Mouse (Mus musculus): ENCODE data around the gene Tmem182.

The Tmem182 gene

GRCm38 (mm10) chr1:40805351-40805750 lies at the start of gene Tmem182:
TSS of gene Tmem182 (plus strand) at chr1:40805601.
- no peak for DNase-seq (ENCODE audit: low spot score in 2 of 2)

- DNase-seq (ENCODE audit: low spot score in 2 of 2): no peak
Measured at GRCm38 (mm10) chr1:40759751-40760445, 45.5 kb upstream of the Tmem182 start.

GRCm38 (mm10) chr1:40764042-40764441 lies 41.4 kb upstream of the Tmem182 start:
- DNase-seq (ENCODE audit: low spot score in 2 of 2): no peak

- no peak for DNase-seq (ENCODE audit: low spot score in 2 of 2)
Measured at GRCm38 (mm10) chr1:40764701-40765275, 40.6 kb upstream of the Tmem182 start.

- DNase-seq (ENCODE audit: low spot score in 2 of 2): no peak
Measured at GRCm38 (mm10) chr1:40765521-40765920, 39.9 kb upstream of the Tmem182 start.

GRCm38 (mm10) chr1:40767588-40767987 lies 37.8 kb upstream of the Tmem182 start:
- no peak for DNase-seq (ENCODE audit: low spot score in 2 of 2)

GRCm38 (mm10) chr1:40768606-40769005 lies 36.8 kb upstream of the Tmem182 start:
- peak; percentile 26 to 60 for DNase-seq (ENCODE audit: low spot score in 2 of 2)

- DNase-seq (ENCODE audit: low spot score in 2 of 2): no peak
Measured at GRCm38 (mm10) chr1:40769331-40769894, 36.0 kb upstream of the Tmem182 start.

GRCm38 (mm10) chr1:40771196-40771970 lies 34.0 kb upstream of the Tmem182 start:
- no peak for DNase-seq (ENCODE audit: low spot score in 2 of 2)

- no peak for DNase-seq (ENCODE audit: low spot score in 2 of 2)
Measured at GRCm38 (mm10) chr1:40773234-40773633, 32.2 kb upstream of the Tmem182 start.

- DNase-seq (ENCODE audit: low spot score in 2 of 2): no peak
Measured at GRCm38 (mm10) chr1:40774040-40774439, 31.4 kb upstream of the Tmem182 start.

GRCm38 (mm10) chr1:40776102-40776501 lies 29.3 kb upstream of the Tmem182 start:
- DNase-seq (ENCODE audit: low spot score in 2 of 2): no peak

GRCm38 (mm10) chr1:40776763-40777162 lies 28.6 kb upstream of the Tmem182 start:
- DNase-seq (ENCODE audit: low spot score in 2 of 2): no peak

GRCm38 (mm10) chr1:40783450-40783849 lies 22.0 kb upstream of the Tmem182 start:
- DNase-seq (ENCODE audit: low spot score in 2 of 2): no peak

GRCm38 (mm10) chr1:40784306-40784705 lies 21.1 kb upstream of the Tmem182 start:
- no peak for DNase-seq (ENCODE audit: low spot score in 2 of 2)

GRCm38 (mm10) chr1:40785876-40786445 lies 19.4 kb upstream of the Tmem182 start:
- DNase-seq (ENCODE audit: low spot score in 2 of 2): no peak

- no peak for DNase-seq (ENCODE audit: low spot score in 2 of 2)
Measured at GRCm38 (mm10) chr1:40788956-40789355, 16.4 kb upstream of the Tmem182 start.

GRCm38 (mm10) chr1:40789666-40790233 lies 15.7 kb upstream of the Tmem182 start:
- DNase-seq (ENCODE audit: low spot score in 2 of 2): no peak

GRCm38 (mm10) chr1:40790324-40791141 lies 14.9 kb upstream of the Tmem182 start, which contains the start of gene Mfsd9:
TSS of gene Mfsd9 (minus strand) at chr1:40790687.
- DNase-seq (ENCODE audit: low spot score in 2 of 2): peak; percentile 94 to 95

GRCm38 (mm10) chr1:40795508-40795907 lies 9.9 kb upstream of the Tmem182 start:
- no peak for DNase-seq (ENCODE audit: low spot score in 2 of 2)

- peak; percentile 39 to 76 for DNase-seq (ENCODE audit: low spot score in 2 of 2)
Measured at GRCm38 (mm10) chr1:40797348-40797747, 8.1 kb upstream of the Tmem182 start.

Measured in spleen, postnatal 10 days (tissue).